Mouse (Mus musculus): ENCODE measurements around the gene Elovl1.

DNA sequence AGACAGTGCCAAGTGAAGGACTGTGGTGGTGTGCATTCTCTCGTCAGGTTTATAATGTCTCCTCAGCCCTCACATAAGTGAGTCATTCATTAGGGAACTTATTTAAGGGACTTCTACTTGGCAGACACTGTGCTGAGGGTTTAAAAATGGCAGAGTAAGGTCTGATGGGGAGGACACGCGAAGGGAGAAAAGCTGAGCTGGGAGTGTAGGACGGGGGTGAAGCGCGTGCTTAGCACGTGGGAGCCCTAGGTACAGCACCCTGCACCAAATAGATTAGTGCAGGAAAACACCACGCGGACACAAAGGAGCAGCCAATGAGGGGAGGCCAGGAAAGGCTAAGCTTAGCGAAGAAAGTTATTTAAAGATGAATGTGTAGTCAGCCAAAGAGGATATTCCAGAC, 17.2 kb downstream of the Elovl1 start:
- TF ChIP-seq POLR2A (IDR thresholded peaks at IDR 0.05; ENCODE audit: borderline replicate concordance, control insufficient read depth, low read depth, low read length) (no peak), CTCF (IDR thresholded peaks at IDR 0.05; ENCODE audit: control insufficient read depth, insufficient read depth, low read length) (no peak)
